Mouse (Mus musculus) lung, postnatal 0 days (tissue): ENCODE results near the gene Catsper2. TPM values are rescaled to one million over a fixed set of nuclear protein-coding genes. Genes with fewer than 3 reads are reported as not detected.

Experiments
- ATAC-seq: fragments of 200-750 bp; cut with Nextera tagmentation; 2 replicates; pipeline ENCODE4 v1.8.0; 2017; ENCODE audit warnings: moderate library complexity
- DNase-seq: peaks from one replicate; pipeline ENCODE4 v3.0.0-alpha.2; 2016; ENCODE audit warnings: low spot score
- H3K27ac ChIP-seq: fragments of 300-500 bp; sonication (generic); 2 replicates; pipeline ENCODE4 v1.5.1; 2014; ENCODE audit warnings: antibody characterized with exemption, mild to moderate bottlenecking, low read length, mixed read lengths
- H3K27me3 ChIP-seq: fragments of 300-500 bp; sonication (generic); replicated peaks from 2 replicates; pipeline ENCODE4 v1.6.1; 2014; ENCODE audit warnings: low read length, mixed read lengths; ENCODE audit not compliant: insufficient read depth
- H3K36me3 ChIP-seq: fragments of 300-500 bp; sonication (generic); 2 replicates; pipeline ENCODE4 v1.6.1; 2014; ENCODE audit warnings: low read length, mixed read lengths; ENCODE audit not compliant: insufficient read depth
- H3K4me1 ChIP-seq: fragments of 300-500 bp; sonication (generic); 2 replicates; pipeline ENCODE4 v1.6.1; 2014; ENCODE audit warnings: antibody characterized with exemption, low read depth, low read length, mixed read lengths; ENCODE audit not compliant: insufficient read depth
- H3K4me2 ChIP-seq: fragments of 300-500 bp; sonication (generic); replicated peaks from 2 replicates; pipeline ENCODE4 v1.6.1; 2014; ENCODE audit warnings: low read depth, mild to moderate bottlenecking, low read length, moderate library complexity, mixed read lengths
- H3K4me3 ChIP-seq: fragments of 300-500 bp; sonication (generic); 2 replicates; pipeline ENCODE4 v1.5.1; 2014; ENCODE audit warnings: low read depth, low read length
- H3K9ac ChIP-seq: fragments of 300-500 bp; sonication (generic); replicated peaks from 2 replicates; pipeline ENCODE4 v1.6.1; 2014; ENCODE audit warnings: low read depth, mild to moderate bottlenecking
- H3K9me3 ChIP-seq: fragments of 300-500 bp; sonication (generic); 2 replicates; pipeline ENCODE4 v1.6.1; 2016; ENCODE audit warnings: low read length, mixed read lengths
- CTCF ChIP-seq: IDR thresholded peaks from 2 replicates; pipeline ENCODE4 v1.5.1; 2016; ENCODE audit warnings: antibody characterized with exemption, mild to moderate bottlenecking
- EP300 ChIP-seq: IDR thresholded peaks from 2 replicates; pipeline ENCODE4 v1.6.1; 2016; ENCODE audit warnings: antibody characterized with exemption, mild to moderate bottlenecking, control low read depth
- WGBS: fragments of 180-500 bp; shearing (Covaris S2); extraction: QIAGEN DNeasy Blood & Tissue Kit; methylation state at CpG from one replicate; pipeline ENCODE4 v1.1.7; 2014; 5-methylcytosine and 5-hydroxymethylcytosine counted together
- polyA plus RNA-seq: library from polyadenylated mRNA; unstranded; fragments of >200 nt; fragmentation: Nextera tagmentation; extraction: Ambion mirVana; gene quantifications from 2 replicates; pipeline ENCODE4 v1.2.1, GENCODE M21; 2015

Catsper2 gene
- polyA plus RNA-seq, 1 experiment from 2014 or later, result 1.8 TPM

DNA sequence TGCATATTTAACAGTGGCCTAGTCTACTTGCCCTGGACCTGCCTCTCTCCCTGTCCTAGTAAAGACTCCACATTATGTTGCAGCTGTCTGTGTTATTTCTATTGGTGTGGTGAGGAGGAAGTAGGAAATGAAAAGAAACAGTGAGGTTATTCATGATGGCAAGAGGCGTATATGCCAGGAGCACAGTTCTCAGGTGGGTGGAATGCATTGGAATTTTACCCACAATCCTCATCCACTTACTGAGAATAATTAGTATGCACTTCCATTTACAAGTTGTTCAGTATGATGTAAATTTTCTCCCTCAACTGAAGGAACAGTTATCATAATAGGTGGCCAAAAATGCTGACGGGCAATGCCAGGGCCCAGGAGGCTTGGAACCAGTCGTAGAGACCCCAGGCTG is 49.9 kb downstream of the Catsper2 start:
- H3K4me2 ChIP-seq, result no peak overlapping the region
- WGBS, result 70% methylated on average over 3 of the region's 3 CpGs
- peaks cover 8% of the 10 kb centered on the region; the same call in 1 of the 2 replicates for H3K27me3 ChIP-seq
- H3K4me1 ChIP-seq, result no peaks in the 10 kb centered on the region
- no peaks in the 10 kb centered on the region for H3K36me3 ChIP-seq
- no peak overlapping the region for H3K9ac ChIP-seq
- ATAC-seq, result no peak
- TF ChIP-seq CTCF (no peak), EP300 (no peak)
- no peak overlapping the region for H3K27ac ChIP-seq
- H3K9me3 ChIP-seq, result no peaks in the 10 kb centered on the region
- H3K4me3 ChIP-seq, result no peak overlapping the region
- no peak for DNase-seq

DNA sequence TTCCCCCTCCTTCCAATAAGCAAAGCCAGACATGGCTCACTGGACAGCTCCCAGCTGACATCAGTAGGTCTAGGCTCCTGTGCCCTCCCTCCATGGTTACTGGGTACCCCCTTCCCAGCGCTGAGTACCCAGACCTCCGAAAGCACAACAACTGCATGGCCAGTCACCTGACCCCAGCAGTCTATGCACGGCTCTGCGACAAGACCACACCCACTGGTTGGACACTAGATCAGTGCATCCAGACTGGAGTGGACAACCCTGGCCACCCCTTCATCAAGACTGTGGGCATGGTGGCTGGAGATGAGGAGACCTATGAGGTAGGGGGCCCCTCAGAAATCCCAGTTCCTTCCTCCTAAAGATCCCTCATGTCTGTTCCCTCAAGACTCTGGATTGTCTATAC is 54.1 kb downstream of the Catsper2 start:
- Histone ChIP-seq H3K9ac (no peak overlapping the region), H3K27ac (no peak overlapping the region), H3K4me2 (no peak overlapping the region), H3K4me3 (no peak overlapping the region), H3K27me3 (peaks cover 11% of the 10 kb centered on the region; the same call in 1 of the 2 replicates), H3K4me1 (peaks cover 3% of the 10 kb centered on the region; the same call in 1 of the 2 replicates), H3K9me3 (no peaks in the 10 kb centered on the region), H3K36me3 (no peaks in the 10 kb centered on the region)
- ATAC-seq (no peak), DNase-seq (no peak)
- no peak for TF ChIP-seq EP300
- TF ChIP-seq CTCF, result no peak
- 58% methylated on average over 4 of the region's 4 CpGs for WGBS

DNA sequence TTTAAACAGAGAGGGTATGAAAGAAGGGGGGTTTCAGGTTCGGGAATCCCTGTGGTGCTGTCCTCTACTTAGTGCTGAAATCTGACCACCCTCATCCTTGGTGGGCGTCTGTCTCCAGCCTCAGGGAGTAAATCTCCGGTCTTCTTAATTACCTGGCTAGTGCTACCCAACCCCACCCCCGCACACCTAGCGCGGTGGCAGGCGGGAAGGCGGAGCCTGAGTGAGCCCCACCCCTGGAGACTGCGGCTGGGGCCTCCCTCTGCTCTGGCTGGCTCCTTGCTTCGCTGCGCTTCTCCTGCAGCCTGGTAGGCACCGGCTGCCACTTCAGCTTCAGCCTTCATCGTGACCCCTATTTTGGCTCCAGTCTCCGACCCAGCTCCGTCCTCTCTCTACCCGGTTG is 55.2 kb downstream of the Catsper2 start:
- DNase-seq, result peak; percentile 66
- H3K4me2 ChIP-seq, result peak overlapping the region; percentile 43
- H3K4me1 ChIP-seq, result peaks cover 3% of the 10 kb centered on the region; the same call in 1 of the 2 replicates
- no peaks in the 10 kb centered on the region for H3K9me3 ChIP-seq
- WGBS, result 2% methylated on average over 16 of the region's 16 CpGs
- H3K27ac ChIP-seq, result no peak overlapping the region
- no peak for TF ChIP-seq EP300
- no peak for TF ChIP-seq CTCF
- H3K36me3 ChIP-seq, result no peaks in the 10 kb centered on the region
- ATAC-seq, result peak; percentile 46
- H3K27me3 ChIP-seq, result peaks cover 11% of the 10 kb centered on the region; the same call in 1 of the 2 replicates
- no peak overlapping the region for H3K9ac ChIP-seq
- peak overlapping the region; percentile 19; the same call in 1 of the 2 replicates for H3K4me3 ChIP-seq

DNA sequence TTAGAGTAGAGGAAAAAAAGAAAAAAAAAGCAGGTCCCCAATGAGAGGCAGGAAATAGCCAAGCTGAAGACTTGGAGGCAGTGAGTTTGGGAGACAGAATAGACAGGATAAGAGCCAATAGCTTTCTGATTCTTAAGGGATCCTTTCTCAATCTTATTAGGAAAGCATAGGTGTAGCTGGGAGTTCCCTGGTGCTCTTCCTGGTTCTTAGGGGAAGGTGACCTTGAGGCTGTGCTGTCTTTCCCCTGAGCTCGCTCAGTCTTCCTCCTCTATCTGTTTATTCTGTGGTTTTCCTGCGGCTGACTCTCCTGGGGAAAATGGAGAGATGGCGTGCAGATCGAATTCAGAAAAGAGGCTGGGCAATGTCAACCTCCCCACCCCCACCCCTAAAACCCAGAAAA is 55.6 kb downstream of the Catsper2 start:
- ATAC-seq (no peak), DNase-seq (no peak)
- no peak for TF ChIP-seq CTCF
- no peak for TF ChIP-seq EP300
- H3K4me1 ChIP-seq, result peaks cover 3% of the 10 kb centered on the region; the same call in 1 of the 2 replicates
- H3K4me3 ChIP-seq, result peak overlapping the region; percentile 19; the same call in 1 of the 2 replicates
- H3K9me3 ChIP-seq, result no peaks in the 10 kb centered on the region
- no peak overlapping the region for H3K9ac ChIP-seq
- H3K4me2 ChIP-seq, result peak overlapping the region; percentile 43
- 0% methylated on average over 4 of the region's 4 CpGs for WGBS
- peak overlapping the region; percentile 33 for H3K27ac ChIP-seq
- H3K27me3 ChIP-seq, result peaks cover 11% of the 10 kb centered on the region; the same call in 1 of the 2 replicates
- H3K36me3 ChIP-seq, result no peaks in the 10 kb centered on the region

DNA sequence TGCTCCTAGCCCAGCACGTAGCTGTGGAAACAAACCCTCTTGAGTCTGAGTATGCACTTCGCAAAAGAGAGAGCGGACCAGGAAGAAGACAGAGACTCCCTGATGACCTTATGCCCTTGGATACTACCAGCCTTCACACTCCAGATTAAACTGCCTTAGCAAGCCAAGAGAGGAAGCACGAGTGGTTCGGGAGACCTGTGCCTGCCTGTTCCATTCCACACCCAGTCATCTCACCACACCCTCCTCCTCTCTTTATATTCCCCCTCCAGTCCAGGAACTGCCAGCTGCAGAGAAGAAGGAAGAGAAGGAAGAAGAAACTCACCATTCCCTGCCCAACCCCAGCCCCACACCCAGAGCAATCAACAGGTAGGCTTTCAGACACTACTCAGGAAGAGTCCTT is 56.1 kb downstream of the Catsper2 start, which contains the start of gene Ckmt1:
Gene Ckmt1 (plus strand): TSS at position 221 of the 400 bp plus-strand sequence.
- TF ChIP-seq CTCF, result no peak
- WGBS, result 36% methylated on average over 5 of the region's 5 CpGs
- peak within 1 kb of the TSS; percentile 19; the same call in 1 of the 2 replicates for H3K4me3 ChIP-seq
- H3K4me1 ChIP-seq, result peaks cover 3% of the 10 kb centered on the region; the same call in 1 of the 2 replicates
- H3K9ac ChIP-seq, result no peak within 1 kb of the TSS
- peak within 1 kb of the TSS; percentile 33 for H3K27ac ChIP-seq
- peak; percentile 60 for DNase-seq
- no peaks in the 10 kb centered on the region for H3K36me3 ChIP-seq
- no peaks in the 10 kb centered on the region for H3K9me3 ChIP-seq
- ATAC-seq, result 0 out of 2 replicates have a peak, but pooled peaks have one; percentile 3
- peak within 1 kb of the TSS; percentile 43 for H3K4me2 ChIP-seq
- peaks cover 11% of the 10 kb centered on the region; the same call in 1 of the 2 replicates for H3K27me3 ChIP-seq

DNA sequence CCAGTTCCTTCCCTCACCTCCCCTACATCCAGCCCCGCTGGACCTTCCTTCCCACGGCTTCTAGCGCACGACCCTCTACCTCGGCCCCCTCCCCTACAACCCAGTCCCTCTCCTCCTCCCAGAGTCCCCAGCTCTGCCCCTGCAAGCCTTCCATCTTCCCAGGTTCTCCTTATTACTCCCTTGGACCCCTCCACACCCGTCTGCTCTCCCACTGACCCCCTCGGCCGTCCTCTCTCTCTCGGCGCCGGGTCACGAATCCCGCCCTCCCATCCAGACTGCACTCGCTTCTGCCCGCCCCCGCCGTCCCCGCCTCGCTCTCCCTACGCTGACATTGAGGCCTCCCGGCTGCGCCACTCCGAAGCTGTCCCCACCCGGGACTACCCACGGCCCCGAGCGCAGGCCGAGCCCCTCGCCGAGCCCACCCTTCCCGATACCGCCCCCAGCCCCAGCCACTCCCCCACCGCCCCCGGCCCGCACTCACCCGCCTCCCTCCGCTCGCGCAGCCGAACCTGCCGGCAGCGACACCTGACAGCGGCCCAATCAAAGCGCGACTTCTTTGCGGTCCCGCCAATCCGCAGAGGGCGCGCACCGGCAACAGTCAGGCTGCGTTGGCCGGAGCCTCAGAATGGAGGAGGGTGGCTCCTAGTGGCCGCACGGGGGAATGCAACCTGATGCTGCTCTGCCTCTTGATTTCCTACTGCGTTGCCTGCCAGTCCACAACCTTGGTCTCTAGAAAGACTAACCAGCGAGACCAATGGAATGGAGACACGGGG is 58.6 kb downstream of the Catsper2 start, which contains the start of gene Ppip5k1:
Gene Ppip5k1 (minus strand): TSS at position 577 of the 773 bp plus-strand sequence.
- peaks cover 3% of the 10 kb centered on the region; the same call in 1 of the 2 replicates for H3K4me1 ChIP-seq
- no peaks in the 10 kb centered on the region for H3K36me3 ChIP-seq
- peak within 1 kb of the TSS; percentile 97 for H3K4me2 ChIP-seq
- peak within 1 kb of the TSS; percentile 58 for H3K4me3 ChIP-seq
- H3K27me3 ChIP-seq, result peaks cover 11% of the 10 kb centered on the region; the same call in 1 of the 2 replicates
- TF ChIP-seq EP300 (no peak), CTCF (peak; percentile 98)
- no peak within 1 kb of the TSS for H3K27ac ChIP-seq
- H3K9me3 ChIP-seq, result no peaks in the 10 kb centered on the region
- peak; percentile 97 for ATAC-seq
- H3K9ac ChIP-seq, result peak within 1 kb of the TSS; percentile 43
- DNase-seq, result peak; percentile 97
- under 1% methylated on average over 57 of the region's 58 CpGs for WGBS
